ENCODE assay signal across 8 mouse cellular contexts in genomic region chr14:121279106-121279505, GRCm38 (mm10).
A peak's percentile ranks its signal among the peaks of the same experiment; 100 is the strongest.
DNase-seq lines count a peak whose midpoint lies in the region; ATAC-seq and TF ChIP-seq lines count a peak whose summit lies in the region.

No protein-coding gene starts in this region.

- no peak for TF ChIP-seq POLR2A in spleen, adult 2 months (IDR thresholded peaks at IDR 0.05; ENCODE audit: low read depth, low read length)

- peaks cover 93% of the 10 kb centered on the region for H3K36me3 ChIP-seq in embryonic facial prominence, embryonic 13.5 days
- H3K36me3 ChIP-seq in limb, embryonic 12.5 days = peaks cover 99% of the 10 kb centered on the region
- H3K36me3 ChIP-seq in midbrain, embryonic 16.5 days (ENCODE audit: control insufficient read depth, insufficient read depth, low read length) = peaks cover 34% of the 10 kb centered on the region
- peaks cover 12% of the 10 kb centered on the region for H3K36me3 ChIP-seq in spleen, adult 2 months (ENCODE audit: control insufficient read depth, insufficient read depth, low read length)

- no peaks in the 10 kb centered on the region for H3K9me3 ChIP-seq in embryonic facial prominence, embryonic 13.5 days
- H3K9me3 ChIP-seq in limb, embryonic 12.5 days = no peaks in the 10 kb centered on the region
- H3K9me3 ChIP-seq in midbrain, embryonic 16.5 days (replicated peaks; ENCODE audit: control insufficient read depth, low read length, poor library complexity, severe bottlenecking) = no peaks in the 10 kb centered on the region

- H3K4me3 ChIP-seq in embryonic facial prominence, embryonic 13.5 days = no peak overlapping the region
- no peak overlapping the region for H3K4me3 ChIP-seq in limb, embryonic 12.5 days (replicated peaks)
- H3K4me3 ChIP-seq in midbrain, embryonic 16.5 days (ENCODE audit: low read depth, low read length) = no peak overlapping the region
- no peak overlapping the region for H3K4me3 ChIP-seq in spleen, adult 2 months (ENCODE audit: extremely low read depth, insufficient read depth, insufficient read length)

- WGBS in embryonic facial prominence, embryonic 13.5 days = 31% methylated on average over 6 of the region's 6 CpGs
- WGBS in limb, embryonic 12.5 days = 39% methylated on average over 6 of the region's 6 CpGs
- 33% methylated on average over 6 of the region's 6 CpGs for WGBS in midbrain, embryonic 16.5 days
- WGBS in spleen, adult 2 months = 37% methylated on average over 6 of the region's 6 CpGs

- no peaks in the 10 kb centered on the region for H3K27me3 ChIP-seq in embryonic facial prominence, embryonic 13.5 days
- no peaks in the 10 kb centered on the region for H3K27me3 ChIP-seq in limb, embryonic 12.5 days
- H3K27me3 ChIP-seq in midbrain, embryonic 16.5 days (ENCODE audit: control insufficient read depth, insufficient read depth, low read depth, low read length) = no peaks in the 10 kb centered on the region
- no peaks in the 10 kb centered on the region for H3K27me3 ChIP-seq in spleen, adult 2 months (ENCODE audit: control insufficient read depth, insufficient read depth, low read length)

- H3K4me1 ChIP-seq in embryonic facial prominence, embryonic 13.5 days = no peaks in the 10 kb centered on the region
- no peaks in the 10 kb centered on the region for H3K4me1 ChIP-seq in limb, embryonic 12.5 days (replicated peaks)
- no peaks in the 10 kb centered on the region for H3K4me1 ChIP-seq in midbrain, embryonic 16.5 days (ENCODE audit: control insufficient read depth, insufficient read depth, low read length)
- H3K4me1 ChIP-seq in spleen, adult 2 months (ENCODE audit: control insufficient read depth, insufficient read depth, insufficient read length) = no peaks in the 10 kb centered on the region

- H3K9ac ChIP-seq in embryonic facial prominence, embryonic 13.5 days = no peak overlapping the region
- no peak overlapping the region for H3K9ac ChIP-seq in limb, embryonic 12.5 days (replicated peaks)
- no peak overlapping the region for H3K9ac ChIP-seq in midbrain, embryonic 16.5 days (ENCODE audit: low read depth, low read length)

- H3K4me2 ChIP-seq in embryonic facial prominence, embryonic 13.5 days = no peak overlapping the region
- H3K4me2 ChIP-seq in limb, embryonic 12.5 days = no peak overlapping the region
- H3K4me2 ChIP-seq in midbrain, embryonic 16.5 days (ENCODE audit: low read length) = no peak overlapping the region

- peak; percentile 86; the same call in 1 of the 2 replicates for TF ChIP-seq CTCF in spleen, adult 2 months (IDR thresholded peaks at IDR 0.05; ENCODE audit: extremely low read depth, insufficient read depth, insufficient read length, insufficient replicate concordance)

- peak; percentile 63 for DNase-seq in A20 (ENCODE audit: low read depth, low spot score)
- peak; percentile 71 to 81 for DNase-seq in adrenal gland, postnatal 4 days (ENCODE audit: low spot score in 2 of 2)
- peak; percentile 80 for DNase-seq in heart, adult 8-10 months (ENCODE audit: low spot score)
- DNase-seq in kidney, adult 8-10 months = peak; percentile 63 to 82
- DNase-seq in spleen, adult 2 months (ENCODE audit: low read depth in 1 of 2, low spot score in 2 of 2) = peak; percentile 25 to 71

- no peak overlapping the region for H3K27ac ChIP-seq in embryonic facial prominence, embryonic 13.5 days
- 0 out of 2 replicates have a peak overlapping the region, but pooled peaks have one; percentile 23 for H3K27ac ChIP-seq in limb, embryonic 12.5 days
- H3K27ac ChIP-seq in midbrain, embryonic 16.5 days (ENCODE audit: low read length) = no peak overlapping the region
- no peak overlapping the region for H3K27ac ChIP-seq in spleen, adult 2 months (ENCODE audit: insufficient read depth, low read length)

- peak; percentile 33; the same call in 1 of the 2 replicates for ATAC-seq in embryonic facial prominence, embryonic 13.5 days (ENCODE audit: insufficient number of reproducible peaks, insufficient read depth, low FRiP score, low TSS enrichment, low read depth)
- ATAC-seq in limb, embryonic 12.5 days (ENCODE audit: insufficient number of reproducible peaks, insufficient read depth, low FRiP score, low TSS enrichment, low read depth) = peak; percentile 18; the same call in 1 of the 2 replicates
- peak; percentile 58 for ATAC-seq in midbrain, embryonic 16.5 days
